Comparison of ENCODE assay signal across 9 mouse cellular contexts in the genomic region with DNA sequence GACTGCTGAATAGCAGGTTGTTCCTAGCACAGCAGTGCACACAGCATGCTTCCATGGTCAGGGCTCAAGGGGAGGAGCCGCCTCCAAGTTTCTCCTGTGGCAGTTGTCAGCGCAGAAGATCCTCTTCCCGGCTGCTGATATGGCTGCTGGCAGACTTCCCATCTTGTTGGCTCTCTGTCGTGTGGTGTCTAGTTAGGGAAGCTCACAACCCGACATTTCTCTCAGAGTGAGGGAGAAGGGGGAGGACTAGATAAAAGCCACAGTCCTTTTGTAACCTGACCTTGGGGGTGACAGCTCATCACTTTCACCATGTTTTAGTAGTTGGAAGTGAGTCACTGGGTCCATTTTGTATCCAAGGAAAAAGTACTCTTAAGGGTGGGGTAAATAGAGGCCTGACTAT. TPM values are rescaled to one million over a fixed set of nuclear protein-coding genes. Genes with fewer than 3 reads are reported as not detected.
DNase-seq lines count a peak whose midpoint lies in the region; ATAC-seq and TF ChIP-seq lines count a peak whose summit lies in the region.
"Had no signal": no experiment of that assay in that cellular context is flagged by ENCODE, and none has a peak within 500 bp of the region (broad histone marks: within the 10 kb centered on the region; RNA-seq: fewer than 3 reads in every experiment).

No protein-coding gene starts in this region.

- DNase-seq in forebrain, embryonic 14.5 days (ENCODE audit: low spot score), result peak; percentile 52
- DNase-seq in brain, embryonic 14.5 days (ENCODE audit: low read depth), result peak; percentile 60
- DNase-seq in lung, postnatal 0 days (ENCODE audit: low spot score), result peak; percentile 60
- DNase-seq in frontal cortex, postnatal 10 days (ENCODE audit: low spot score in 2 of 2), result no peak
- DNase-seq in right cerebral cortex, postnatal 4 days, result no peak

- no peak overlapping the region for H3K4me3 ChIP-seq in forebrain, embryonic 14.5 days (ENCODE audit: low read depth, low read length)
- H3K4me3 ChIP-seq in forebrain, embryonic 12.5 days (replicated peaks), result no peak overlapping the region
- peak overlapping the region; percentile 29 for H3K4me3 ChIP-seq in megakaryocyte, embryonic 14.5 days (replicated peaks)
- no peak overlapping the region for H3K4me3 ChIP-seq in lung, postnatal 0 days (ENCODE audit: low read depth, low read length)
- H3K4me3 ChIP-seq: erythroblast, embryonic 14.5 days had no signal

- TF ChIP-seq CTCF in brain, embryonic 14.5 days (IDR thresholded peaks at IDR 0.05; ENCODE audit: borderline replicate concordance, extremely low read depth, insufficient read depth, insufficient read length), result no peak
- no peak for TF ChIP-seq CTCF in lung, postnatal 0 days (IDR thresholded peaks at IDR 0.05)

- no peak overlapping the region for H3K9ac ChIP-seq in forebrain, embryonic 14.5 days (ENCODE audit: low read length)
- H3K9ac ChIP-seq in forebrain, embryonic 12.5 days, result no peak overlapping the region
- H3K9ac ChIP-seq in lung, postnatal 0 days (replicated peaks; ENCODE audit: low read depth), result no peak overlapping the region

- no peaks in the 10 kb centered on the region for H3K9me3 ChIP-seq in forebrain, embryonic 14.5 days (replicated peaks; ENCODE audit: control insufficient read depth, low read length)
- 0 out of 2 replicates have a peak, but pooled peaks cover 8% of the 10 kb centered on the region for H3K9me3 ChIP-seq in forebrain, embryonic 12.5 days
- H3K9me3 ChIP-seq in megakaryocyte, embryonic 14.5 days, result no peaks in the 10 kb centered on the region
- H3K9me3 ChIP-seq in lung, postnatal 0 days (ENCODE audit: low read length), result no peaks in the 10 kb centered on the region

- no peak overlapping the region for H3K4me2 ChIP-seq in forebrain, embryonic 14.5 days (ENCODE audit: low read length)
- H3K4me2 ChIP-seq in forebrain, embryonic 12.5 days, result no peak overlapping the region
- H3K4me2 ChIP-seq in lung, postnatal 0 days (replicated peaks; ENCODE audit: low read depth, low read length), result no peak overlapping the region

- 64% methylated on average over 5 of the region's 5 CpGs for WGBS in forebrain, embryonic 14.5 days
- 79% methylated on average over 5 of the region's 5 CpGs for WGBS in forebrain, embryonic 12.5 days
- 28% methylated on average over 5 of the region's 5 CpGs for WGBS in lung, postnatal 0 days

- H3K27ac ChIP-seq in forebrain, embryonic 14.5 days (ENCODE audit: low read depth, low read length), result 0 out of 2 replicates have a peak overlapping the region, but pooled peaks have one; percentile 30
- no peak overlapping the region for H3K27ac ChIP-seq in forebrain, embryonic 12.5 days
- H3K27ac ChIP-seq in lung, postnatal 0 days (ENCODE audit: low read length), result no peak overlapping the region; the same call in 1 of the 2 replicates

- TF ChIP-seq POLR2A in brain, embryonic 14.5 days (IDR thresholded peaks at IDR 0.05; ENCODE audit: borderline replicate concordance, extremely low read depth, insufficient read depth, insufficient read length, poor library complexity, severe bottlenecking), result no peak

- no peak for ATAC-seq in forebrain, embryonic 14.5 days
- ATAC-seq in forebrain, embryonic 12.5 days (ENCODE audit: low FRiP score), result no peak
- ATAC-seq in megakaryocyte, adult 5-6 weeks (ENCODE audit: poor library complexity, severe bottlenecking), result no peak
- peak; percentile 39; the same call in 1 of the 2 replicates for ATAC-seq in lung, postnatal 0 days

- H3K36me3 ChIP-seq in forebrain, embryonic 14.5 days (ENCODE audit: control insufficient read depth, insufficient read depth, low read length), result no peaks in the 10 kb centered on the region
- peaks cover 29% of the 10 kb centered on the region for H3K36me3 ChIP-seq in forebrain, embryonic 12.5 days (replicated peaks)
- H3K36me3 ChIP-seq in megakaryocyte, embryonic 14.5 days (replicated peaks; ENCODE audit: low read length), result peaks cover 62% of the 10 kb centered on the region
- H3K36me3 ChIP-seq in lung, postnatal 0 days (ENCODE audit: insufficient read depth, low read length), result no peaks in the 10 kb centered on the region

- peaks cover 39% of the 10 kb centered on the region for H3K4me1 ChIP-seq in forebrain, embryonic 14.5 days (ENCODE audit: control insufficient read depth, insufficient read depth, low read length)
- H3K4me1 ChIP-seq in forebrain, embryonic 12.5 days, result peaks cover 67% of the 10 kb centered on the region
- H3K4me1 ChIP-seq in megakaryocyte, embryonic 14.5 days, result peaks cover 93% of the 10 kb centered on the region
- H3K4me1 ChIP-seq in lung, postnatal 0 days (ENCODE audit: insufficient read depth, low read depth, low read length), result peaks cover 20% of the 10 kb centered on the region

- no peaks in the 10 kb centered on the region for H3K27me3 ChIP-seq in forebrain, embryonic 14.5 days (replicated peaks; ENCODE audit: control insufficient read depth, insufficient read depth, low read length)
- H3K27me3 ChIP-seq in forebrain, embryonic 12.5 days, result no peaks in the 10 kb centered on the region
- peaks cover 7% of the 10 kb centered on the region for H3K27me3 ChIP-seq in megakaryocyte, embryonic 14.5 days (replicated peaks)
- H3K27me3 ChIP-seq in lung, postnatal 0 days (replicated peaks; ENCODE audit: insufficient read depth, low read length), result no peaks in the 10 kb centered on the region

- no peak for TF ChIP-seq EP300 in lung, postnatal 0 days (IDR thresholded peaks at IDR 0.05)

RNA-seq across cellular contexts. Expression of gene Rgs12, which starts 6.4 kb away (rescaled TPM):
- polyA plus RNA-seq in forebrain, embryonic 14.5 days (2014; fragmentation: Nextera tagmentation; extraction: Ambion mirVana), result 37.2 and 37.4 TPM in 2 replicates
- polyA plus RNA-seq in forebrain, embryonic 12.5 days (2016; fragmentation: Nextera tagmentation; extraction: Ambion mirVana), result 74.9 and 75.4 TPM in 2 replicates
- 37.1 and 38.7 TPM in 2 replicates for polyA plus RNA-seq in megakaryocyte, embryonic 14.5 days (2012; ENCODE audit: insufficient read depth, low replicate concordance)
- total RNA-seq in megakaryocyte, adult 5-6 weeks (2015), result 5.7 and 8.5 TPM in 2 replicates
- total RNA-seq in megakaryocyte, adult 5-6 weeks (2017), result 6.2 and 7.1 TPM in 2 replicates
- 58.7 and 60.9 TPM in 2 replicates for polyA plus RNA-seq in brain, embryonic 14.5 days (2012; rRNA removed)
- polyA plus RNA-seq in lung, postnatal 0 days (2015; fragmentation: Nextera tagmentation; extraction: Ambion mirVana), result 45.5 and 46.7 TPM in 2 replicates

RNA-seq across cellular contexts. Expression of gene Msantd1, which starts 47.8 kb away (rescaled TPM):
- 5.5 and 7.4 TPM in 2 replicates for polyA plus RNA-seq in forebrain, embryonic 14.5 days (2014; fragmentation: Nextera tagmentation; extraction: Ambion mirVana)
- polyA plus RNA-seq in forebrain, embryonic 12.5 days (2016; fragmentation: Nextera tagmentation; extraction: Ambion mirVana), result 3.0 and 3.4 TPM in 2 replicates
- polyA plus RNA-seq in megakaryocyte, embryonic 14.5 days (2012; ENCODE audit: insufficient read depth, low replicate concordance), result 15.3 and 26.3 TPM in 2 replicates
- total RNA-seq in megakaryocyte, adult 5-6 weeks (2015), result 0.80 and 1.2 TPM in 2 replicates
- total RNA-seq in megakaryocyte, adult 5-6 weeks (2017), result 0.44 TPM in 1 of 2 replicates, not detected in the other
- 8.2 and 9.0 TPM in 2 replicates for polyA plus RNA-seq in brain, embryonic 14.5 days (2012; rRNA removed)
- polyA plus RNA-seq in lung, postnatal 0 days (2015; fragmentation: Nextera tagmentation; extraction: Ambion mirVana), result 0.50 and 0.73 TPM in 2 replicates

Comparison
In these comparisons a context has a peak if more than half of its experiments do, and no peak if none do; other contexts are left out.
1. DNase-seq: peak in forebrain, embryonic 14.5 days (single experiment), brain, embryonic 14.5 days (single experiment) and lung, postnatal 0 days (single experiment); none in frontal cortex, postnatal 10 days (0 of 2) and right cerebral cortex, postnatal 4 days (single experiment).